Mouse (Mus musculus) stomach, postnatal 0 days (tissue): ENCODE measurements around the gene Olfr47.

Experiments
- CTCF ChIP-seq: IDR thresholded peaks from 2 replicates; pipeline ENCODE4 v1.5.1; 2016; ENCODE audit warnings: antibody characterized with exemption, low read depth, mild to moderate bottlenecking, moderate library complexity
- EP300 ChIP-seq: optimal IDR thresholded peaks from 2 replicates; pipeline ENCODE3; 2016; ENCODE audit warnings: antibody characterized with exemption

DNA sequence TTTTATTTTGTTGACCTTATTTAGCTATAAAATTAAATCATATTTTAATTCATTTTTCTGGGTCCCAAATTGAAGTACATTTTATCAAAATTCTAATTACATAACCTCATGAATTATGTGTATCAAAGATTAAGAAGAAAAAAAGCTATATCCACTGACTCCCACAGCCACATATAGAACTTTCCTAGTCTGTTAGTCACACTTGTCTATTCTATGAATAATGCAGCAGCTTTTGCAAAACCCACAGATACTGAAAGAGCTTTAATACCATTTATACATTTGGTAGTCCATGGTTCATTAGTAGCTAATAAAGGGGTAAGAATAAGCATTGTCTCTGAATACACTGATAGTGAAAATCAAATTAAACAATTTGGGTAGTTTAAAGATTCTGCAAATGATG is 28.5 kb upstream of the Olfr47 start:
- no peak for TF ChIP-seq CTCF
- no peak for TF ChIP-seq EP300
